10 mouse cellular contexts compared by ENCODE assay signal in genomic region chr11:32375104-32375535, GRCm38 (mm10). TPM values are rescaled to one million over a fixed set of nuclear protein-coding genes. Genes with fewer than 3 reads are reported as not detected.
DNase-seq lines count a peak whose midpoint lies in the region; ATAC-seq lines count a peak whose summit lies in the region.
"Had no signal": no experiment of that assay in that cellular context is flagged by ENCODE, and none has a peak within 500 bp of the region (broad histone marks: within the 10 kb centered on the region; RNA-seq: fewer than 3 reads in every experiment).

No protein-coding gene starts in this region.

- no peak overlapping the region for H3K9ac ChIP-seq in kidney, embryonic 14.5 days (ENCODE audit: low read depth, low read length)
- H3K9ac ChIP-seq in heart, embryonic 16.5 days (ENCODE audit: low read length): no peak overlapping the region

- 79% methylated on average over 4 of the region's 4 CpGs for WGBS in kidney, embryonic 14.5 days
- 70% methylated on average over 4 of the region's 4 CpGs for WGBS in heart, embryonic 16.5 days

- peak; percentile 55 for DNase-seq in adrenal gland, postnatal 10 days
- no peak for DNase-seq in adrenal gland, adult 18-20 months (ENCODE audit: low spot score in 2 of 2)
- peak; percentile 12 for DNase-seq in kidney, postnatal 14 days
- DNase-seq in MN1 (ENCODE audit: low spot score): peak; percentile 78
- DNase-seq in urinary bladder, postnatal 25 days (ENCODE audit: low spot score): no peak
- no peak for DNase-seq in natural killer cell, adult 2 months (ENCODE audit: low spot score in 2 of 2)
- DNase-seq: B cell, adult 2 months had no signal

- no peaks in the 10 kb centered on the region for H3K27me3 ChIP-seq in kidney, embryonic 14.5 days (ENCODE audit: control insufficient read depth, insufficient read depth, low read length)
- H3K27me3 ChIP-seq in heart, embryonic 16.5 days (ENCODE audit: control insufficient read depth, insufficient read depth, low read length): no peaks in the 10 kb centered on the region

- no peaks in the 10 kb centered on the region for H3K4me1 ChIP-seq in kidney, embryonic 14.5 days (ENCODE audit: control insufficient read depth, insufficient read depth, low read length)
- no peaks in the 10 kb centered on the region for H3K4me1 ChIP-seq in heart, embryonic 16.5 days (ENCODE audit: control insufficient read depth, insufficient read depth, low read length)

- H3K36me3 ChIP-seq in kidney, embryonic 14.5 days (ENCODE audit: control insufficient read depth, insufficient read depth, low read length): peaks cover 33% of the 10 kb centered on the region
- peaks cover 12% of the 10 kb centered on the region for H3K36me3 ChIP-seq in heart, embryonic 16.5 days (ENCODE audit: control insufficient read depth, insufficient read depth)

- no peak overlapping the region for H3K4me2 ChIP-seq in kidney, embryonic 14.5 days (replicated peaks; ENCODE audit: low read depth, low read length)
- H3K4me2 ChIP-seq in heart, embryonic 16.5 days (ENCODE audit: low read depth, low read length): no peak overlapping the region

- ATAC-seq in kidney, embryonic 14.5 days (ENCODE audit: low FRiP score, low TSS enrichment): no peak
- ATAC-seq in heart, embryonic 16.5 days (replicated peaks; ENCODE audit: extremely low read depth, insufficient read depth, low FRiP score): 0 out of 2 replicates have a peak, but pooled peaks have one; percentile 56

- no peaks in the 10 kb centered on the region for H3K9me3 ChIP-seq in kidney, embryonic 14.5 days (ENCODE audit: control insufficient read depth, low read length)
- no peaks in the 10 kb centered on the region for H3K9me3 ChIP-seq in heart, embryonic 16.5 days (replicated peaks; ENCODE audit: control insufficient read depth, low read length)

- no peak overlapping the region for H3K27ac ChIP-seq in kidney, embryonic 14.5 days (ENCODE audit: low read depth, low read length)
- H3K27ac ChIP-seq in heart, embryonic 16.5 days (ENCODE audit: low read length): no peak overlapping the region

- no peak overlapping the region for H3K4me3 ChIP-seq in kidney, embryonic 14.5 days (ENCODE audit: low read length)
- H3K4me3 ChIP-seq in heart, embryonic 16.5 days (ENCODE audit: low read length): no peak overlapping the region
- H3K4me3 ChIP-seq: erythroblast, embryonic 14.5 days had no signal

RNA-seq across cellular contexts. Expression of gene Sh3pxd2b, which starts 27.5 kb away (rescaled TPM):
- total RNA-seq in adrenal gland, postnatal 10 days (2021): 10 to 100 TPM; 14.9 to 17.2 TPM
- 10 to 100 TPM in 1 of 2 experiments, 1 to 10 TPM in 1; 9.8 to 11.2 TPM for total RNA-seq in adrenal gland, adult 18-20 months (2021)
- 19.1 and 25.2 TPM in 2 replicates for polyA plus RNA-seq in kidney, embryonic 14.5 days (2014; fragmentation: Nextera tagmentation; extraction: Ambion mirVana)
- polyA plus RNA-seq in heart, embryonic 16.5 days (2015; fragmentation: Nextera tagmentation; extraction: Ambion mirVana): 10.0 and 10.9 TPM in 2 replicates

Comparison
In these comparisons a context has a peak if more than half of its experiments do, and no peak if none do; other contexts are left out.
1. DNase-seq: peak in adrenal gland, postnatal 10 days (single experiment), kidney, postnatal 14 days (single experiment) and MN1 (single experiment); none in adrenal gland, adult 18-20 months (0 of 2), urinary bladder, postnatal 25 days (single experiment) and natural killer cell, adult 2 months (0 of 2).